Mouse (Mus musculus) liver, embryonic 16.5 days (tissue): ENCODE measurements at regions not wholly inside any gene's neighbourhood (a gene's known extent, or its start where the extent isn't known, plus 50 kb on each side); places are given as distances from the start of the nearest gene placed in this dataset.

Source experiments
- ATAC-seq: fragments of 200-750 bp; cut with Nextera tagmentation; 2 replicates; pipeline ENCODE4 v1.8.0; 2017; ENCODE audit warnings: low read depth, mild to moderate bottlenecking, moderate number of reproducible peaks, moderate library complexity
- H3K27ac ChIP-seq: fragments of 300-500 bp; sonication (generic); 2 replicates; pipeline ENCODE4 v1.5.1; 2014; ENCODE audit warnings: mild to moderate bottlenecking, low read length
- H3K27me3 ChIP-seq: fragments of 300-500 bp; sonication (generic); 2 replicates; pipeline ENCODE4 v1.6.1; 2014; ENCODE audit warnings: low read depth, low read length, mixed read lengths; ENCODE audit not compliant: control insufficient read depth, insufficient read depth
- H3K36me3 ChIP-seq: fragments of 300-500 bp; sonication (generic); 2 replicates; pipeline ENCODE4 v1.6.1; 2014; ENCODE audit warnings: mild to moderate bottlenecking; ENCODE audit not compliant: control insufficient read depth, insufficient read depth
- H3K4me1 ChIP-seq: fragments of 300-500 bp; sonication (generic); 2 replicates; pipeline ENCODE4 v1.6.1; 2014; ENCODE audit warnings: low read depth, low read length, mixed read lengths; ENCODE audit not compliant: control insufficient read depth
- H3K4me2 ChIP-seq: fragments of 300-500 bp; sonication (generic); 2 replicates; pipeline ENCODE4 v1.6.1; 2014; ENCODE audit warnings: low read depth, low read length, mixed read lengths
- H3K4me3 ChIP-seq: fragments of 300-500 bp; sonication (generic); 2 replicates; pipeline ENCODE4 v1.5.1; 2014; ENCODE audit warnings: low read depth, mild to moderate bottlenecking, low read length
- H3K9ac ChIP-seq: fragments of 300-500 bp; sonication (generic); 2 replicates; pipeline ENCODE4 v1.6.1; 2014; ENCODE audit warnings: low read depth, low read length
- H3K9me3 ChIP-seq: fragments of 300-500 bp; sonication (generic); replicated peaks from 2 replicates; pipeline ENCODE4 v1.6.1; 2016; ENCODE audit warnings: low read length; ENCODE audit not compliant: control insufficient read depth
- WGBS: fragments of 180-500 bp; shearing (Covaris S2); extraction: QIAGEN DNeasy Blood & Tissue Kit; methylation state at CpG from one replicate; pipeline ENCODE4 v1.1.7; 2014; ENCODE audit not compliant: insufficient replicate concordance; 5-methylcytosine and 5-hydroxymethylcytosine counted together

DNA sequence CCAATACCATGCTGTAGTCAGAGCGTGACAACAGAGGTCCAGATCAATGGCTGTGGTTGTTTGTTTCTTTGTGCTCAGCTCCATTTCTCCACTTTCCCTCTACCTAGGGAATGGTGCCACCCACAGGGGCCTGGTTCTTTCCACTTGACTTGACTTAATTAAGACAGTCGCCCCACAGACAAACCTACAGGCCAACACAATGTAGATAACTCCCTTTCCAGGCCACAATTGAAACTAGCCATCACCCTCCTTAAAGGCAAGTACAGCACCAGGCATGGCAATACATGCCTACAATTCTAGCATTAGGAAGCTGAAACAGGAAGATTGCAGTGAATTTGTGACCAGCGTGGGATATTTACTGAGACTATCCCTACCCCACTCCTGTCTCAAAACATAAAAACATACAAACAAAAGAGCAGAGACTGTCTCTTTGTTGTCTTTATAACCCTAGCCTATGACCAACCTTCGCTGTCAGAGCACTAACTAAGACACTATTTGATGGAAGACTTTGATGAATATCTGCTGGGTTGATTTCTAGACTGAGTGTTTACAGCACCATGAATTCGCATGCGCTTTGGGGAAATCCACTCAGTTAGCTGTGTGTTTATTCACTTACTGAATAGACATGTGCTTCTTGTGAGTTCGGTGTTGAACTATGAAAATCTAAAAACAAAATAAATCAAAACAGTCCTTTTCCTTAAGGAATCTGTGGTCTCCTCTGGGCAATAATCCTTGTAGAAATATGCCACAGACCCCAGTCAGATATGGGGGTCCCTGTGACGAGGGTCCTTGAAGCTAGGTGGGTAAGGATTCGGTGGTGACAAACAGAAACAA is 116.7 kb upstream of the Cpm start:
- no peaks in the 10 kb centered on the region for H3K9me3 ChIP-seq
- no peak for ATAC-seq
- no peaks in the 10 kb centered on the region for H3K27me3 ChIP-seq
- H3K4me2 ChIP-seq, result no peak overlapping the region
- no peaks in the 10 kb centered on the region; the same call in 1 of the 2 replicates for H3K36me3 ChIP-seq
- H3K4me1 ChIP-seq, result no peaks in the 10 kb centered on the region
- H3K27ac ChIP-seq, result no peak overlapping the region
- no peak overlapping the region for H3K4me3 ChIP-seq
- 67% methylated on average over 9 of the region's 9 CpGs for WGBS
- H3K9ac ChIP-seq, result no peak overlapping the region

DNA sequence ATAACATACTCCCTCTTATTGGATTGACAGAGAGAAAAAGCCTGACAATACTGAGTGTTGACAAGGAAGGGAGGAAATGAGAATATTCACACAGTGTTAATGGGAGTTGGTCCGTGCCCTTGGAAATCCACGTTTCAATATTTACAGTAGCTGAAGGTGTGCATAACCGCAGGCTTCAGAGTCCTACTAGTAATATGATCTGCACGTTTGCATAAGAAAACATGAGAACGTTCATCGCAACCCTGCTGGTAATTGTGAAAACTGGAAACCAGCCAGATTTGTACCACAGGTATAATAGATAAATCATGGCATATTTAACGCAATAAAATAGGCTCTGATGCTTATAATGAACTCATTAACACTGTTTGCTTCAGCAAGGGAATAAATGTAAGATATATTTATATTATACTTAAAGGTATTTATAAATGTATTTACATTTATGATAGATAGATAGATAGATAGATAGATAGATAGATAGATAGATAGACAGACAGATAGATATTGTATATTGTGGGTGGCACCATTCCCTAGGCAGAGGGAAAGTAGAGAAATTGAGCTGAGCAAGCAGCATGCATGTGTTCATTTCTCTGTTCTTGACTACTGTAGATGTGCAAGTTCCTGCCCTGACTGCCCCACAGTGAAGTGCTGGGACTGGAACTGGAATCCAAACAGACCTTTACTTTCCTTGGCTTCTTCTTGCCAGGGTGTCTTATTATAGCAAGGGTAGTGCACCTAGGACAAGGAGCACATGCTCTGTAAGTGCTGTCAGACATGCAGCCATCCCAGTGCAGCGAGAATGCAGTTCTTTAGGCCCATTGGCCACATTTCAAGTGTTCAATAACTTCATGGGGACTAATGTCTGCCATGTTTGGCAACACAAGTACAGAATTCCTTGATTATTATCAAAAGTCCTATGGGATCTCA is 117.6 kb upstream of the Cpm start:
- Histone ChIP-seq H3K27me3 (no peaks in the 10 kb centered on the region), H3K9me3 (no peaks in the 10 kb centered on the region), H3K4me3 (no peak overlapping the region), H3K4me1 (no peaks in the 10 kb centered on the region), H3K36me3 (no peaks in the 10 kb centered on the region; the same call in 1 of the 2 replicates), H3K27ac (no peak overlapping the region), H3K4me2 (no peak overlapping the region), H3K9ac (no peak overlapping the region)
- no peak for ATAC-seq
- 65% methylated on average over 8 of the region's 8 CpGs for WGBS

DNA sequence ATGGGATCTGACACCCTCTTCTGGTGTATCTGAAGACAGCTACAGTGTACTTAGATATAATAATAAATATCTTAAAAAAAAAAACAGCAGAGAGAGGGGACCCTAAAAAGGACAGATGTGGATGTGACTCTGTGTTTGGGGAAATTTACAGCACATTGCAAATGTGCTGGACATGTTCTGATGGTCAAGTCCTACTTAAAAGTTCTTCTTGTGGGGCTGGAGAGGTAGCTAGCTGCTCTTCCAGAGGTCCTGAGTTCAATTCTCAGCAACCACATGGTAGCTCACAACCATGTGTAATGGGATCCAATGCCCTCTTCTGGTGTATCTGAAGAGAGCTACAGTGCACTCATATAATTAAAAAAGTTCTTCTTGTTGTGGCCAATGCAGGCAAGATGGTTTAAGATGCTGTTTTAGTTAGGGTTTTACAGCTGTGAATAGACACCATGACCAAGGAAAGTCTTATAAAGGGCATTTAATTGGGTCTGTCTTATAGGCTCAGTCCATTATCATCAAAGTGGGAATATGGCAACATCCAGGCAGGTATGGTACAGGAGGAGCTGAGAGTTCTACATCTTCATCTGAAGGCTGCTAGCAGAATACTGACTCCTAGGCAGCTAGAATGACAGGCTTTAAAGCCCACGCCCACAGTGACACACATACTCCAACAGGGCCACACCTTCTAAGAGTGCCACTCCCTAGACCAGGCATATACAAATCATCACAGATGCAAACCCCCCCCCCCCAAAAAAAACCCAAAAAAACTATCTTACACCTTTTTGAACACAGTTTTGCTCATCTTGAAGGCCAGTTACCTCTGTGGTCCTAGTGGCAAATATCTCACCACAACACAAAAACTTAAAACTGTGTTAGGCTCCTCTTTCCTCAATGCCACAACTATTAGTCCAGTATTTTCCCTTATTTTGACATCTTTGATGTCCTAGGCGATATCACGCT is 118.5 kb upstream of the Cpm start:
- 55% methylated on average over 3 of the region's 3 CpGs for WGBS
- no peaks in the 10 kb centered on the region for H3K27me3 ChIP-seq
- no peak for ATAC-seq

DNA sequence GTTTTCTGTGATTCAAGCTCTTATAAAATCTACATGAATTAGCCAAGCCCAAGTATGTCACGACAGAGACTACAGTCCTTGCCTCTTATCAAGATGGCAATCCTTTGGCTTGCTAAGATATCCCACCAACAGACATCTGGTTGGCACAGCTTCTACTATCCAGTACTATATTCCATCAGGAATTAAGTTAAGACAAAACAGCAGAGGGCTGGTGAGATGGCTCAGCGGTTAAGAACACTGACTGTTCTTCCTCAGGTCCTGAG is 119.1 kb upstream of the Cpm start:
- Histone ChIP-seq H3K9ac (no peak overlapping the region), H3K4me2 (no peak overlapping the region), H3K9me3 (no peaks in the 10 kb centered on the region), H3K4me1 (no peaks in the 10 kb centered on the region), H3K4me3 (no peak overlapping the region), H3K27ac (no peak overlapping the region), H3K36me3 (no peaks in the 10 kb centered on the region; the same call in 1 of the 2 replicates), H3K27me3 (no peaks in the 10 kb centered on the region)
- ATAC-seq, result no peak
- 60% methylated on average over 2 of the region's 2 CpGs for WGBS

More for the DNA sequence above, 118.5 kb upstream of the Cpm start:
- no peak overlapping the region for H3K4me2 ChIP-seq
- H3K36me3 ChIP-seq, result no peaks in the 10 kb centered on the region; the same call in 1 of the 2 replicates
- no peak overlapping the region for H3K9ac ChIP-seq
- no peaks in the 10 kb centered on the region for H3K4me1 ChIP-seq
- H3K9me3 ChIP-seq, result no peaks in the 10 kb centered on the region
- no peak overlapping the region for H3K4me3 ChIP-seq
- H3K27ac ChIP-seq, result no peak overlapping the region

DNA sequence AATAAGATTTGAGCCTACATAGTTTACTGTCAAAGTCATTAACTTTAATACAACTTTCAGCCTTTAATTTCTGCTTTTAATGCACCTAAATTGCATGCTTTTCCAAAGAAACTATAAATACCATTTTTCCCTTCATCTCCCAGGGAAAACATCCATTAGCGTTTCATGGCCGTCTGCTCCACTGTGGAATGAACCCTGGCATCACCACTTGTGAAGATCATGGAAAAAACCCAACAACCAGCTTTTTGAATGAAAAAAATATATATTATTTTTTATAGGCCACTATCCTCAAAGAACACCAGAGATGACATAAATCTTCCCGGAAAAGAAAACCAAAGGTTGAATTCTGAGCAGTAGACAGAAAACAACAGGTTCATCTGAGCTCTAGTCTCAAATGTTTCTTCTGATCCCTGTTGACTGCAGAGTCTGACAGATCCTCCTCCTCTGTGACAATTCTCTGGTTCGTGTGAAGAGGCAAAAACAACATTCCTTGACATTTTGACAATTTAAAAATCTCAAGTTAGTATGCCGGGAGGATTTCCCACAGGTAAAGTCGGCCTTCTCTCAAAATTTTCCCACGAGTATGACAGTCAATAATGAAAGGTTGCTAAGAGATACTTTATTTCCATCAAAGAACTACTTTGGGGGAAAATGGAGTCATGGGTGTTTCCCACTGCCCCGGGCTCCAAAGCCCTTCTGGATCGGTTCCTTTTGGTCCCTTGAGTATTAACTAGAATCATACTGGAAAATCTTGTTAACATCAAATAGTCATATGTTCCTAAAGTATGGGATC is 119.7 kb upstream of the Cpm start:
- H3K27me3 ChIP-seq, result no peaks in the 10 kb centered on the region
- no peak overlapping the region for H3K4me2 ChIP-seq
- no peak for ATAC-seq
- 63% methylated on average over 9 of the region's 9 CpGs for WGBS
- no peaks in the 10 kb centered on the region; the same call in 1 of the 2 replicates for H3K36me3 ChIP-seq
- H3K9ac ChIP-seq, result no peak overlapping the region
- no peak overlapping the region for H3K4me3 ChIP-seq
- no peak overlapping the region for H3K27ac ChIP-seq
- H3K9me3 ChIP-seq, result no peaks in the 10 kb centered on the region
- no peaks in the 10 kb centered on the region for H3K4me1 ChIP-seq

DNA sequence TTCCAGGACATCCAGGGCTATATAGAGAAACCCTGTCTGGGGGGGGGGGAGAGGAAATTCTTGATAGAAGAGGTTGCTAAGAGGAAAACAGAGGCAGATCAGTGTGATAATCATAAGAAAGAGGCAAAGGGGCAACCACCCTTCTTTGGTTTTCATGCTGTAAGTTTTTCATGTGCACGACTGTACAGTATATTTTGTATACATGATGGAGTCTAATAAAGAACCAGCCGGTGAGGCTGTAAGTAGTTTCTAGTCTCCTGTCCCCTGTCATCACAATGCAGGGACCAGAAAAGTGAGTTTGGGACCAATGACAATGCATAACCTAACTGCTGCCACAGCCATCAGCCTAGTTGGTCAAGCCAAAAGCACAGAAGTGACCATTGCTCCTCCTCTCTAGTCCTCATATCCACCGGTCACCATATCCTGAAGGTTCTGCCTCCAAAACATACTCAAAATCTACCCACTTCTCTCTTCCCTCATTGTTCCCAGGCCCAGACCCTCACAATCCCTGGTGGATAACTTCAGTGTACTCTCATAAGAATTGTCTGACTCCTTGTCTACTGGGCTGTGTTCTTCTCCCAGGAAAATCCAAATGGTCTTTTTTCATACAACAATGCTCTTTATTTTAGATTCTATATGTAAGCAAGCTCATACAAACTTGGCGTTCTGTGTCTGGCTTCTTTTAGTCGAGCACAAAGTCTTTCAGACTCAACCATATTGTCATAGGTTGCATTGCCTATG is 122.9 kb upstream of the Cpm start:
- Histone ChIP-seq H3K27ac (no peak overlapping the region), H3K36me3 (no peaks in the 10 kb centered on the region; the same call in 1 of the 2 replicates), H3K4me3 (no peak overlapping the region), H3K4me2 (no peak overlapping the region), H3K9me3 (no peaks in the 10 kb centered on the region), H3K9ac (no peak overlapping the region), H3K4me1 (no peaks in the 10 kb centered on the region), H3K27me3 (no peaks in the 10 kb centered on the region)
- no peak for ATAC-seq
- 62% methylated on average over 5 of the region's 5 CpGs for WGBS

DNA sequence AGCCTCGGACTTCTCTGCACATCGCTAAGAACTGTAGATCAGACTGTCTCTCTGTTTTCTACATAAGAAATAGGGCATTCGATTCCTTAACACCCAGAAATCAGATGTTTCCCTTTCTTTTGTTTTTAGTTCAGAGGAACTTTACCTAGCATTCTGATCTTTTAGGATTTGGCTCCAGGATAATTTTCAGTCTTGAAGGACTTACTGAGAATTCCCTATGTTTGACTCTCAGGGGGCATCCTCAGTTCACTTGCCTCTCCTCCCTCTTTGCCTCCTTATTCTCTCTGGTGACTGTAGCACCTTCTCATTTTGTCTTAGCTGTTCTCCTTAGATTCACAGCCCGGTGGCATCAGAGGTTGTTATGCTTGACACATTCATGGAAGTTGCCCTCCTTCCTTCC is 123.8 kb upstream of the Cpm start:
- no peak overlapping the region for H3K4me3 ChIP-seq
- no peaks in the 10 kb centered on the region for H3K36me3 ChIP-seq
- no peak overlapping the region for H3K4me2 ChIP-seq
- no peak overlapping the region for H3K27ac ChIP-seq
- ATAC-seq, result no peak
- H3K4me1 ChIP-seq, result no peaks in the 10 kb centered on the region
- H3K9ac ChIP-seq, result no peak overlapping the region
- no peaks in the 10 kb centered on the region for H3K27me3 ChIP-seq
- H3K9me3 ChIP-seq, result no peaks in the 10 kb centered on the region
- 60% methylated on average over 4 of the region's 4 CpGs for WGBS
